Mouse (Mus musculus) neural tube, embryonic 15.5 days (tissue): Measurements from ENCODE around the gene Stac2. TPM values are rescaled to one million over a fixed set of nuclear protein-coding genes. Genes with fewer than 3 reads are reported as not detected.
A peak's percentile ranks its signal among the peaks of the same experiment; 100 is the strongest.

Source experiments
- ATAC-seq: fragments of 200-750 bp; cut with Nextera tagmentation; 2 replicates; pipeline ENCODE4 v1.8.0; 2017; ENCODE audit warnings: mild to moderate bottlenecking, moderate TSS enrichment, moderate library complexity; ENCODE audit not compliant: low FRiP score
- H3K27ac ChIP-seq: fragments of 300-500 bp; sonication (generic); replicated peaks from 2 replicates; pipeline ENCODE4 v1.5.1; 2015; ENCODE audit warnings: mild to moderate bottlenecking, inconsistent platforms
- H3K27me3 ChIP-seq: fragments of 300-500 bp; sonication (generic); replicated peaks from 2 replicates; pipeline ENCODE4 v1.6.1; 2015; ENCODE audit warnings: inconsistent platforms
- H3K36me3 ChIP-seq: fragments of 300-500 bp; sonication (generic); 2 replicates; pipeline ENCODE4 v1.6.1; 2015; ENCODE audit warnings: inconsistent platforms
- H3K4me1 ChIP-seq: fragments of 300-500 bp; sonication (generic); 2 replicates; pipeline ENCODE4 v1.6.1; 2015; ENCODE audit warnings: inconsistent platforms
- H3K4me2 ChIP-seq: fragments of 300-500 bp; sonication (generic); 2 replicates; pipeline ENCODE4 v1.6.1; 2015; ENCODE audit warnings: inconsistent platforms, mild to moderate bottlenecking, moderate library complexity
- H3K4me3 ChIP-seq: fragments of 300-500 bp; sonication (generic); replicated peaks from 2 replicates; pipeline ENCODE4 v1.5.1; 2015; ENCODE audit warnings: mild to moderate bottlenecking, inconsistent platforms
- H3K9ac ChIP-seq: fragments of 300-500 bp; sonication (generic); replicated peaks from 2 replicates; pipeline ENCODE4 v1.6.1; 2015; ENCODE audit warnings: mild to moderate bottlenecking, inconsistent platforms
- H3K9me3 ChIP-seq: fragments of 300-500 bp; sonication (generic); replicated peaks from 2 replicates; pipeline ENCODE4 v1.6.1; 2016; ENCODE audit warnings: inconsistent platforms
- WGBS: fragments of 180-500 bp; shearing (Covaris S2); methylation state at CpG from one replicate; pipeline ENCODE4 v1.1.7; 2015; ENCODE audit warnings: mixed read lengths; 5-methylcytosine and 5-hydroxymethylcytosine counted together
- microRNA-seq: library from miRNA; unstranded; fragments of <30 nt; microRNA quantifications from one replicate; pipeline ENCODE4, GENCODE M21; 2017
- polyA plus RNA-seq: library from polyadenylated mRNA; unstranded; fragments of >200 nt; fragmentation: Nextera tagmentation; extraction: Ambion mirVana; gene quantifications from 2 replicates; pipeline ENCODE4 v1.2.1, GENCODE M21; 2015

Gene Stac2
- polyA plus RNA-seq, 1 experiment from 2014 or later: 18.2 TPM

DNA sequence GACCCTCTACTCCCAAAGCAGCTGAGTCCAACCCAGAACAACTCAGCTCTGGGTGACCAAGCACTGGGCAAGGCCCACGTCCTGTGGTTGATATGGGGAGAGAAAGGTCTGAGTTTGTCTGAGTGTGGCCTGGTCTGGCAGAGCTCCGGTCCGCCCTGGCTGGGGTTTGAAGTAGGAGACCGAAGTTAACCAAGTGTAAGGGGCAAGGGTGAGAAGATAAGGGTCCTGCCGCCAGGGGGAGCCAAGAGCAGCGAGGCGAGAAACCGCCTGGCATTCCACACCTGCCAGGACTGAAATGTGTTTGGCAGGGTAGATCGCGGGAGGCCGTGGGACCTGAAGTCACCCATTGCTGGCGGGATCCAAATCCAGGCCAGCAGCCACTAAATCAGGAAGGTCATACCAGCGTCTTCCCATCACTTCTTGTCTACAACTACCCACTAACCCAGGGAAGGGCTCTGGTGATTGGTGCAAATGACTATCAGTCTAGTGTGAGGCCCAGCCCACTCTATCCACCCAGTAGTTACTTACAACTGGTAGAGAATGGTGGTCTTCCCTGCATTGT is 58.6 kb downstream of the Stac2 start:
- peak; percentile 46 for ATAC-seq
- WGBS: 8% methylated on average over 13 of the region's 13 CpGs
- no peak overlapping the region for H3K27ac ChIP-seq
- peak overlapping the region; percentile 37 for H3K9ac ChIP-seq
- H3K4me2 ChIP-seq: peak overlapping the region; percentile 87
- H3K4me1 ChIP-seq: peaks cover 28% of the 10 kb centered on the region
- H3K27me3 ChIP-seq: no peaks in the 10 kb centered on the region; the same call in 1 of the 2 replicates
- H3K9me3 ChIP-seq: no peaks in the 10 kb centered on the region
- H3K36me3 ChIP-seq: no peaks in the 10 kb centered on the region
- H3K4me3 ChIP-seq: peak overlapping the region; percentile 44

DNA sequence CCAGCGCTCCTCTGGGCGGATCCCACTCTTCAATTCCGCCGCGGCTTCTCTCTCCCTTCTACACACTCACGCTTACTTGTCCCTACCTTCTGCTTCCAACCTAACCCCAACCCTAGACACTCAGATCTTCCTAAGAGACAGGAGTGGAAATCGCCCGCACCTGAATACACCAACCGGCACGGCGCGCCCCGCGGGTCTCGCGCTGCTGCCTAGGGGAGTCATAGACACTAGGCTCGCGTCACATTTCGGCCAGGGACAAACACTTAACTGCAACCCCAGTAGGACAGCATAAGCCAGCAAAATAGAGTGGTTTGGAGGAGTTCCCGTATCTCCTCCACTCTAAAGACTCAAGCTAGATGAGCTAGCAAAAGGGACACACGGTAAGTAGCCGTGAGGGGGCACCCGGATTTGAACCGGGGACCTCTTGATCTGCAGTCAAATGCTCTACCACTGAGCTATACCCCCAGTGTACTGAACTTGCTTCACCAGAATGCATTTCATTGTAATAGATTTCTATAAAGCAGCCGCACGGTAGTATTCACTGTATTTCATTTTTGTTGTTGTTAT is 64.6 kb downstream of the Stac2 start:
- Histone ChIP-seq H3K4me1 (peaks cover 34% of the 10 kb centered on the region), H3K9ac (peak overlapping the region; percentile 91), H3K4me2 (peak overlapping the region; percentile 89), H3K27ac (peak overlapping the region; percentile 91), H3K4me3 (peak overlapping the region; percentile 87), H3K9me3 (no peaks in the 10 kb centered on the region), H3K36me3 (no peaks in the 10 kb centered on the region), H3K27me3 (peaks cover 26% of the 10 kb centered on the region)
- peak; percentile 90 for ATAC-seq
- under 1% methylated on average over 26 of the region's 26 CpGs for WGBS

DNA sequence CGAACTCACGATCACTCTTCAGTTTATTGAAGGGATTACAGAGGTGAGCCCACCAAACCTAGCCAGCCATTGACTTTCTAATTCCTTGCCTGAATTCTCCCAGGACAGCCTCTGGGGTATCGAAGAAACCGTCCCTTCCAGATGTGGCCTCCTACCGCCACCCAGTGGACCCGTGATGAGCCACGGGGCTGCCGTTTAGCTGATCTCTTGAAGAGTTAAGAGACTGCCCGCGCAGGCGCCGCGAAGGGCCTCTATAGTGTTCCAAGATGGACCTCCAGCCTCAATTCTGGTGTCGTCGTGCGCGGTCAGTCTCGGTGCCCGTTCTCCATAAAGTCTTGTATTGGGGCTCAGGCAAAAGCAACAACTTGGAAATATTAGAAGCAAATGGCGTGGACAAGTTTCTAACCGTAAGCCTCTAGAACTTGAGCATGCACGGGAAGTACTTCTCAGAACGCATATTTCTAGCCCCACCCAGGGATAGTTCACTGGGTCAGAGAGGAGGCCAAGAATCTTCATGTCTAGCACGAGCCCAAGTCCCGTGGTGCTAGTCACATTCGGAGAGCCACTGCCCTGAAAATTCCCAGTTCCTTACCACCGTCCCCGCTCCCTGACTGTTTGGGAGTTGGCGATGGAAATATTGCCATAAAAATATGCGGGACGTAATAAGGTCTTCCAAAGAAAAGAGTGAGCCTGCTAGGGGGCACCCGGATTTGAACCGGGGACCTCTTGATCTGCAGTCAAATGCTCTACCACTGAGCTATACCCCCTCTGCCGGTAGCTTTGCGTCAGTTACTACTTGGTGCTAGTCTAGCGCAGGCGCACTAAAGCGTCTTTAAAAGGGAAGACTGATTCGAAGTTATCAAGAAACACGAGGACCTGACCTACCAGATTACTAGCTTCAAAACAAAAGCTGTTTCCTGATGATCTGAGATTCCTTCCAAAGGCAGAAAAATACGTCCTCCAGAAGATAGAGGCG is 65.4 kb downstream of the Stac2 start:
- ATAC-seq: peak; percentile 90
- Histone ChIP-seq H3K4me3 (peak overlapping the region; percentile 87), H3K27ac (peak overlapping the region; percentile 91), H3K9ac (peak overlapping the region; percentile 91), H3K4me2 (peak overlapping the region; percentile 89), H3K36me3 (no peaks in the 10 kb centered on the region), H3K9me3 (no peaks in the 10 kb centered on the region), H3K27me3 (peaks cover 26% of the 10 kb centered on the region), H3K4me1 (peaks cover 34% of the 10 kb centered on the region)
- WGBS: under 1% methylated on average over 42 of the region's 42 CpGs

DNA sequence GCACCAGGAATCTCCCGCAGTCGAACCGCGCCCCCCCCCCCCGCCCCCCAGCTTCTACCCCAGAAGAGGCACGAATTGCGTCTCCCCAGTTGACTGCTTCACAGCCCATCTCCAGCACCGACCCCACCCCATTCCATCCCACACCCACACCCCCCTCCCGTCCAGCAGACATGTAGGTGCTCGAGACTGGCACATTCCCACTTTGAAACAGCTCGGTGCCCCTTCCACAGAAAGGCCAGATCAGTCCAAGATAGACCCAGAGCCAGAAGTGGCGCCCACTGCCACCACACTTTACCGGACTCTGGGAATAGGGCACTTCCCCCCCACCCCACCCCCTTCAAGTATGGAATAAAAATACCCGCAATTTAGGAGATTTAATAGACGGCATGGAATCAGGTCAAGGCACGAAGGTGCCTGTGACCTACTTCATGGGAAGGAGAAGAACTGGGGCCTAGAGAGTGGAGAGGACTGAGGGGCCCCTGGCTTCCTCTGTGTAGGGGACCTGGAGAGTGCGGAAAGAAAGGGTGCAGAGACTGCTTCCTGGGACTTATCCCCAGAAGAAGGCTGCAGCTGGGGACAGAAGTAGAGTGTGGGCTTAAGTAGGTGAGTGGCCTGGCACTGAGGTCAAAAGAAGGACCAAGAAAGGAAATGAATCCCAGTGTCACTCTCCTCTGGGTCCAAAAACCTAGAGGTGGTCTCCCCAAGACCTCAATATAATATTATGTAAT is 66.4 kb downstream of the Stac2 start:
- 25% methylated on average over 17 of the region's 17 CpGs for WGBS
- Histone ChIP-seq H3K36me3 (no peaks in the 10 kb centered on the region), H3K9ac (0 out of 2 replicates have a peak overlapping the region, but pooled peaks have one; percentile 54), H3K4me3 (peak overlapping the region; percentile 87), H3K4me1 (peaks cover 34% of the 10 kb centered on the region), H3K27ac (no peak overlapping the region), H3K27me3 (peaks cover 26% of the 10 kb centered on the region), H3K4me2 (peak overlapping the region; percentile 89), H3K9me3 (no peaks in the 10 kb centered on the region)
- ATAC-seq: no peak

Small RNAs within 50 kb of the gene (microRNA-seq; reads per million reads assigned to microRNA genes)
- not detected for gene Gm27597

Other genes starting within 250 kb of the Stac2 start
- gene B230217C12Rik, start 212.7 kb downstream of the Stac2 start, polyA plus RNA-seq: 41.8 and 47.2 TPM in 2 replicates
- gene Fbxo47, start 169.3 kb downstream of the Stac2 start, polyA plus RNA-seq: 0.49 and 0.69 TPM in 2 replicates
- gene Plxdc1, start 67.0 kb downstream of the Stac2 start, polyA plus RNA-seq: 1.1 and 1.8 TPM in 2 replicates
- 11.8 and 14.0 TPM in 2 replicates for gene Arl5c, start 57.3 kb downstream of the Stac2 start, polyA plus RNA-seq
- 50.9 and 63.0 TPM in 2 replicates for gene Cacnb1, start 30.4 kb downstream of the Stac2 start, polyA plus RNA-seq
- 655 and 750 TPM in 2 replicates for gene Rpl19, start 26.8 kb downstream of the Stac2 start, polyA plus RNA-seq
- gene Fbxl20, start 96.9 kb upstream of the Stac2 start, polyA plus RNA-seq: 21.1 and 23.0 TPM in 2 replicates
- gene Med1, start 139.8 kb upstream of the Stac2 start, polyA plus RNA-seq: 51.3 and 54.1 TPM in 2 replicates
- 7.1 and 7.2 TPM in 2 replicates for gene Cdk12, start 149.6 kb upstream of the Stac2 start, polyA plus RNA-seq